Mouse (Mus musculus): ENCODE measurements at regions not wholly inside any gene's neighbourhood (a gene's known extent, or its start where the extent isn't known, plus 50 kb on each side); places are given as distances from the start of the nearest gene placed in this dataset.

- TF ChIP-seq POLR2A (IDR thresholded peaks at IDR 0.05; ENCODE audit: low read depth, low read length) (no peak), ZMIZ1 (IDR thresholded peaks at IDR 0.05; ENCODE audit: low read depth, low read length) (no peak), ZNF384 (IDR thresholded peaks at IDR 0.05; ENCODE audit: low read depth, low read length) (no peak), ZKSCAN1 (IDR thresholded peaks at IDR 0.05; ENCODE audit: borderline replicate concordance, low read depth, low read length) (no peak), MAX (IDR thresholded peaks at IDR 0.05; ENCODE audit: low read length) (no peak)
These were observed 229.3 kb upstream of the Srek1ip1 start for GRCm38 (mm10) chr13:104563019-104563418.
